Mouse (Mus musculus) cerebellum, adult 2 months (tissue): Measurements from ENCODE around the gene Ddx10.

Experiments used
- CTCF ChIP-seq: fragments of 200-500 bp; IDR thresholded peaks from 2 replicates; pipeline ENCODE4 v1.5.1; 2011; ENCODE audit warnings: low read depth, mild to moderate bottlenecking, control low read depth, low read length, moderate library complexity, borderline replicate concordance; ENCODE audit not compliant: insufficient read depth
- POLR2A ChIP-seq: fragments of 200-500 bp; IDR thresholded peaks from 2 replicates; pipeline ENCODE4 v1.6.1; 2011; ENCODE audit warnings: low read length, control low read depth, borderline replicate concordance; ENCODE audit not compliant: insufficient read depth

GRCm38 (mm10) chr9:53070875-53071524 lies 176.9 kb downstream of the Ddx10 start:
- TF ChIP-seq CTCF (no peak), POLR2A (no peak)
